Mouse (Mus musculus) thymus, adult 2 months (tissue): Measurements from ENCODE around the gene Ulk3. TPM values are rescaled to one million over a fixed set of nuclear protein-coding genes. Genes with fewer than 3 reads are reported as not detected.
A peak's percentile ranks its signal among the peaks of the same experiment; 100 is the strongest.

Experiments used
- DNase-seq: peaks from one replicate; pipeline ENCODE4 v3.0.0; 2021
- H3K27ac ChIP-seq: fragments of 200-500 bp; 2 replicates; pipeline ENCODE4 v1.5.1; 2012; ENCODE audit warnings: low read length, control low read depth; ENCODE audit not compliant: control insufficient read depth, insufficient read depth
- H3K27me3 ChIP-seq: fragments of 200-500 bp; 2 replicates; pipeline ENCODE4 v1.6.1; 2012; ENCODE audit warnings: mild to moderate bottlenecking, low read length, moderate library complexity, mixed read lengths; ENCODE audit not compliant: control insufficient read depth, insufficient read depth
- H3K36me3 ChIP-seq: fragments of 200-500 bp; 2 replicates; pipeline ENCODE4 v1.6.1; 2012; ENCODE audit warnings: mild to moderate bottlenecking, low read length, moderate library complexity; ENCODE audit not compliant: control insufficient read depth, insufficient read depth
- H3K4me1 ChIP-seq: fragments of 200-500 bp; replicated peaks from 2 replicates; pipeline ENCODE4 v1.6.1; 2012; ENCODE audit warnings: low read length; ENCODE audit not compliant: control insufficient read depth, insufficient read depth
- H3K4me3 ChIP-seq: fragments of 200-500 bp; 2 replicates; pipeline ENCODE4 v1.5.1; 2012; ENCODE audit warnings: mild to moderate bottlenecking, low read length, control low read depth, moderate library complexity; ENCODE audit not compliant: control insufficient read depth, insufficient read depth
- CTCF ChIP-seq: fragments of 200-500 bp; IDR thresholded peaks from 2 replicates; pipeline ENCODE4 v1.5.1; 2012; ENCODE audit warnings: mild to moderate bottlenecking, control low read depth, low read length, moderate library complexity, borderline replicate concordance; ENCODE audit not compliant: control insufficient read depth, poor library complexity, insufficient read depth; ENCODE audit errors: extremely low read depth
- POLR2A ChIP-seq: fragments of 200-500 bp; IDR thresholded peaks from 2 replicates; pipeline ENCODE4 v1.6.1; 2012; ENCODE audit warnings: mild to moderate bottlenecking, low read length, control low read depth, moderate library complexity; ENCODE audit not compliant: control insufficient read depth, poor library complexity, insufficient read depth; ENCODE audit errors: extremely low read depth
- whole genome bisulfite sequencing: fragments of 180-500 bp; shearing (Covaris S2); methylation state at CpG from one replicate; pipeline ENCODE4 v1.1.7; 2018; 5-methylcytosine and 5-hydroxymethylcytosine counted together
- polyA plus RNA-seq: library from polyadenylated mRNA; depleted of rRNA; stranded (reverse); fragments of >200 nt; gene quantifications from 2 replicates; pipeline ENCODE4 v1.2.3, GENCODE M21; 2012

Gene Ulk3
- polyA plus RNA-seq, 1 experiment: 65.7 TPM

DNA sequence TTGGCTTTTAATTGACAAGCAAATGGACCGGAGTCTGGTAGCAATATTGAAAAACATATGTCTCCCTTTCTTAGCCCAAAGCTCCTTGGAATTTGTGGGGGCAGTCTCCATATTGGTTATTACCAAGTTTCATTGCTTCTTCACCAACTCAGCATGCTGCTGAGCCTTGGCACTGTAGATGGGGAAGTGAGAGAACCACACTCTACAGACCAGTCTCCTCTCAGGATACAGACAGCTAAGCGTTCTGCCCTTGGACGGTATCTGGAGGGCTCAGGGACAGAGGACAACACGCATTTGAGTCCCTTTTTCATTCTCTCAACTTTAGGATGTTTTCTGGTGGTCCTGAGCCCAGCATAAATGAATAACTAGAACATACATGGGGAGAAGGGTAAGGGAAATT, 30.6 kb upstream of the Ulk3 start:
- DNase-seq: no peak
- H3K27ac ChIP-seq: no peak overlapping the region
- H3K27me3 ChIP-seq: no peaks in the 10 kb centered on the region
- TF ChIP-seq POLR2A (no peak), CTCF (no peak)
- H3K4me3 ChIP-seq: no peak overlapping the region
- WGBS: 74% methylated on average over 4 of the region's 4 CpGs
- peaks cover 17% of the 10 kb centered on the region for H3K4me1 ChIP-seq
- no peaks in the 10 kb centered on the region for H3K36me3 ChIP-seq

DNA sequence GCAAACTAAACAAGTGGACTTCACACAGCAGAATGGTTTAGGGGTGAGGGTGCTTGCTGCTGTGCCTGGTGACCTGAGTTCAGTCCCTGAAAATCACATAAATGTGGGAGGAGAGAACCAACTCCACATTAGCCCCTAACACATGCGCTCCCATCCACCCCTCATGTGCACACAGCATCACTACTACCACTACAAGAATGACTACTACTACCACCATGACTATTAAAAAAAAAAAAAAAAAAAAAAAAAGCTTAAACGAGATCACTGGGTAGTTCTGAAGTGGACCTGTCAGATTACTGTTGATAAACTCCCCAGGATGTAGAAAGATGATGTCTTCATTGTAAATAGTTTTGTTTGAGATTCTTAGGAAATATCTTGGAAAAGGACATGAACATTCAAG, 29.7 kb upstream of the Ulk3 start:
- Histone ChIP-seq H3K27ac (no peak overlapping the region), H3K4me3 (no peak overlapping the region), H3K27me3 (no peaks in the 10 kb centered on the region), H3K4me1 (peaks cover 19% of the 10 kb centered on the region), H3K36me3 (no peaks in the 10 kb centered on the region)
- TF ChIP-seq CTCF: no peak
- no peak for TF ChIP-seq POLR2A
- no peak for DNase-seq
- WGBS: 85% methylated on average over 2 of the region's 2 CpGs

GRCm38 (mm10) chr9:57560263-57560662, 29.0 kb upstream of the Ulk3 start:
- 31% methylated on average over 7 of the region's 7 CpGs for WGBS

GRCm38 (mm10) chr9:57560861-57561710, 28.2 kb upstream of the Ulk3 start, which contains the start of gene Scamp2:
Scamp2 (plus strand) TSS chr9:57560943.
- under 1% methylated on average over 37 of the region's 37 CpGs for WGBS
- TF ChIP-seq POLR2A (no peak), CTCF (peak; percentile 21; the same call in 1 of the 2 replicates)
- peaks cover 29% of the 10 kb centered on the region for H3K4me1 ChIP-seq

More at GRCm38 (mm10) chr9:57560263-57560662, 29.0 kb upstream of the Ulk3 start:
- TF ChIP-seq CTCF: no peak
- no peak for TF ChIP-seq POLR2A
- DNase-seq: no peak
- no peaks in the 10 kb centered on the region for H3K36me3 ChIP-seq
- no peak overlapping the region for H3K4me3 ChIP-seq
- H3K27ac ChIP-seq: no peak overlapping the region
- H3K27me3 ChIP-seq: no peaks in the 10 kb centered on the region
- peaks cover 21% of the 10 kb centered on the region for H3K4me1 ChIP-seq

DNA sequence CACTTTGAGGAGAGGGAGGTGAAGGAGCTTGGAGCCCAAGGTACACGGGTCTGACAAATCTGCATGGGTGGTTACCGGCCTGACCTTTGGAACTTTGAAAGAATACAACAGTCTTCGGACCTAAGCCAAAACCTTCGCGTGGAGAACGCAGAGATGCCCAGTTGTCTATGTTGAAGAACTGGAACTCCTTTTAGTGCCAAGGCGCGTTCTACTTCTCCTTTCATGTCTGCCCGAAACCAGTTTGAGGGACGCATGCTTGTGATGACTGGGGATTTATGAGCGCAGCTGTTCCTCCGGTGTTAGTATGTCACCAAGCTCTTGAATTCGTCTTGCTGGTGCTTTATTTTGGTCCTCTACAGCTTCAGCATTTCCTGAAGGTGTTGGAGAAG, 27.5 kb upstream of the Ulk3 start:
- 0 out of 2 replicates have a peak overlapping the region, but pooled peaks have one; percentile 3 for H3K4me3 ChIP-seq
- 9% methylated on average over 13 of the region's 13 CpGs for WGBS
- peaks cover 29% of the 10 kb centered on the region for H3K4me1 ChIP-seq
- H3K36me3 ChIP-seq: no peaks in the 10 kb centered on the region
- TF ChIP-seq POLR2A (no peak), CTCF (no peak)
- H3K27me3 ChIP-seq: no peaks in the 10 kb centered on the region
- no peak overlapping the region for H3K27ac ChIP-seq
- no peak for DNase-seq

More at GRCm38 (mm10) chr9:57560861-57561710, 28.2 kb upstream of the Ulk3 start, which contains the start of gene Scamp2:
- H3K27ac ChIP-seq: peak within 1 kb of the TSS; percentile 25; the same call in 1 of the 2 replicates
- peak within 1 kb of the TSS; percentile 75 for H3K4me3 ChIP-seq
- DNase-seq: peak; percentile 90
- no peaks in the 10 kb centered on the region for H3K36me3 ChIP-seq
- H3K27me3 ChIP-seq: no peaks in the 10 kb centered on the region

GRCm38 (mm10) chr9:57562896-57563372, 26.3 kb upstream of the Ulk3 start:
- Histone ChIP-seq H3K36me3 (peaks cover 2% of the 10 kb centered on the region), H3K4me3 (no peak overlapping the region), H3K4me1 (peaks cover 29% of the 10 kb centered on the region), H3K27ac (no peak overlapping the region), H3K27me3 (no peaks in the 10 kb centered on the region)
- 86% methylated on average over 4 of the region's 4 CpGs for WGBS
- TF ChIP-seq POLR2A (no peak), CTCF (no peak)
- no peak for DNase-seq

GRCm38 (mm10) chr9:57564609-57565008, 24.6 kb upstream of the Ulk3 start:
- no peak overlapping the region for H3K4me3 ChIP-seq
- 66% methylated on average over 6 of the region's 6 CpGs for WGBS
- H3K36me3 ChIP-seq: peaks cover 13% of the 10 kb centered on the region
- TF ChIP-seq POLR2A (no peak), CTCF (no peak)
- DNase-seq: no peak
- H3K27ac ChIP-seq: no peak overlapping the region
- H3K4me1 ChIP-seq: peaks cover 29% of the 10 kb centered on the region
- H3K27me3 ChIP-seq: no peaks in the 10 kb centered on the region
